Mouse (Mus musculus) C2C12 (cell line): ENCODE measurements around the gene Gm9922. TPM values are rescaled to one million over a fixed set of nuclear protein-coding genes. Genes with fewer than 3 reads are reported as not detected.

ENCODE experiments used
- H3K27me3 ChIP-seq: one replicate; pipeline ENCODE4 v1.6.1; 2011; ENCODE audit not compliant: control insufficient read depth, insufficient read depth, insufficient read length
- H3K36me3 ChIP-seq: one replicate; pipeline ENCODE4 v1.6.1; 2011; ENCODE audit not compliant: control insufficient read depth, insufficient read depth
- H3K4me3 ChIP-seq: one replicate; pipeline ENCODE4 v1.5.1; 2011; ENCODE audit warnings: mild to moderate bottlenecking, control low read depth; ENCODE audit not compliant: poor library complexity, insufficient read depth, severe bottlenecking
- H3K79me2 ChIP-seq: one replicate; pipeline ENCODE4 v1.6.1; 2011; ENCODE audit not compliant: control insufficient read depth, insufficient read depth
- H3K79me3 ChIP-seq: one replicate; pipeline ENCODE4 v1.6.1; 2011; ENCODE audit warnings: low read depth, control low read depth
- H3ac ChIP-seq: one replicate; pipeline ENCODE3; 2011; ENCODE audit warnings: low read depth; ENCODE audit not compliant: control insufficient read depth, insufficient read length
- CEBPB ChIP-seq: IDR thresholded peaks from one replicate; pipeline ENCODE4 v1.6.1; 2011; ENCODE audit warnings: low read depth, mild to moderate bottlenecking, control low read depth, moderate library complexity
- CTCF ChIP-seq: IDR thresholded peaks from one replicate; pipeline ENCODE4 v1.5.1; 2011; ENCODE audit not compliant: control insufficient read depth, insufficient read depth, insufficient read length
- FOSL1 ChIP-seq: IDR thresholded peaks from one replicate; pipeline ENCODE4 v1.8.0; 2011; ENCODE audit warnings: mild to moderate bottlenecking, low read length; ENCODE audit not compliant: poor library complexity, insufficient read depth, severe bottlenecking
- MAX ChIP-seq: IDR thresholded peaks from one replicate; pipeline ENCODE4 v1.6.1; 2011; ENCODE audit warnings: mild to moderate bottlenecking, control low read depth
- MYOD1 ChIP-seq: IDR thresholded peaks from one replicate; pipeline ENCODE4 v1.6.1; 2011; ENCODE audit warnings: low read depth; ENCODE audit not compliant: control insufficient read depth, insufficient read length
- MYOG ChIP-seq: IDR thresholded peaks from one replicate; pipeline ENCODE4 v1.6.1; 2011; ENCODE audit not compliant: control insufficient read depth, insufficient read length; ENCODE audit errors: extremely low read depth
- USF1 ChIP-seq: IDR thresholded peaks from one replicate; pipeline ENCODE4 v1.6.1; 2011; ENCODE audit warnings: low read depth, mild to moderate bottlenecking, control low read depth, moderate library complexity
- polyA plus RNA-seq: library from polyadenylated mRNA; unstranded; fragments of >200 nt; fragmentation: generic; extraction: Trizol; gene quantifications from one replicate; pipeline ENCODE4 v1.2.1, GENCODE M21; 2012; ENCODE audit warnings: missing spikeins

Gene Gm9922
- polyA plus RNA-seq, 1 experiment: 0.15 TPM

DNA sequence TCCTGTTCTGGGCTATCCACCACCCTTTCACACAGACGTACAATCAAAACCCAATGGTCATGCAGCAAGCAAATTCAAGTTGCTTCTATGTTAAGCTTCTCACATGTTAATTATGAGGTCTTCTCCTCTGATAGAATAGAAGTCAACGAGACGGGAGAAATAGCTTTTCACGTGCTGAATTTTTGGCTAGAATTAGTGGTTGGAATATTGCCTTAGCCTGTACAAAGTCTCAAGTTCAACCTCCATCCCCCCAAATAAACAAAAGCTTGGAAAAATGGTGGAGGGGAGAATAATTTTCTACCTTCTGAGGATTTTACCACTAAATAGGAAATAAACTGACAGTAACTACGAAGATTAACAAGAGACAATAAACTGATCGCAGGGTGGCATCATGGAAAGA is 42.1 kb upstream of the Gm9922 start:
- Histone ChIP-seq H3K79me2 (no peaks in the 10 kb centered on the region), H3K27me3 (no peaks in the 10 kb centered on the region), H3K36me3 (no peaks in the 10 kb centered on the region), H3K79me3 (no peaks in the 10 kb centered on the region), H3K4me3 (no peak overlapping the region), H3ac (no peak overlapping the region)
- TF ChIP-seq MYOG (no peak), CTCF (no peak), USF1 (no peak), MAX (no peak), CEBPB (no peak), MYOD1 (no peak), FOSL1 (no peak)

GRCm38 (mm10) chr14:101771336-101771735 is 41.7 kb upstream of the Gm9922 start:
- no peak for TF ChIP-seq MYOD1
- Histone ChIP-seq H3ac (no peak overlapping the region), H3K79me2 (no peaks in the 10 kb centered on the region), H3K27me3 (no peaks in the 10 kb centered on the region), H3K36me3 (no peaks in the 10 kb centered on the region), H3K4me3 (no peak overlapping the region), H3K79me3 (no peaks in the 10 kb centered on the region)

DNA sequence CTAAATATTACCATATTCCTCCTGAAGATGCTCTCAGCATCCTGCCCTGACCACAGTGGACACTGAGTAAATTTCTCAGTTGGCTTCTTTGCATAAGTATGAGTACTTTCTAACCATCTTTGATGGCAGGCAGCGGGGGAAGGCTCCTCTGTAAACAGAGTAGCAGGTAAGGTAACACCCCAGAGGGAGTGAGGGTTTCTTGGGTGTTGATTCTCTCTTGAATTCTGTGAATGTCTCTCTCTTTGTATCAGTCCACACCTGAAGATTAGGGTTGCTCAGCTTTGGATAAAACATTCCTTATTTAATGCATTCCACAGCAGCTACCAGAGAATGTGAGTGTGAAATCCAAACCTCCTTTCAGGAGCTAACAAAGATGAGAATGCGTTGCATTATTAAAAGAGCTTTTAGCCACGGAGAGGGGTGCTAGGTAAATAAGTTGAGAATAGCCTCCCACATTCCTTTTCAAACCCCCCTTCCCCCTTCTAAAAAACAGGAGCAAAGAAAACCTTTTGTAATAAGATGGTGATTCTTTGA is 34.2 kb upstream of the Gm9922 start:
- no peaks in the 10 kb centered on the region for H3K79me3 ChIP-seq
- no peak overlapping the region for H3K4me3 ChIP-seq
- TF ChIP-seq MAX (no peak), USF1 (no peak), FOSL1 (no peak), MYOG (no peak), CTCF (no peak), MYOD1 (no peak)
- H3K79me2 ChIP-seq: no peaks in the 10 kb centered on the region
- H3K27me3 ChIP-seq: peaks cover 5% of the 10 kb centered on the region
- H3K36me3 ChIP-seq: no peaks in the 10 kb centered on the region
- H3ac ChIP-seq: no peak overlapping the region

- peaks cover 5% of the 10 kb centered on the region for H3K27me3 ChIP-seq
- H3K79me3 ChIP-seq: no peaks in the 10 kb centered on the region
- H3K4me3 ChIP-seq: no peak overlapping the region
- no peak for TF ChIP-seq FOSL1
- TF ChIP-seq CEBPB: no peak
- no peak for TF ChIP-seq USF1
- TF ChIP-seq CTCF: no peak
- no peak for TF ChIP-seq MYOD1
- TF ChIP-seq MAX: no peak
- TF ChIP-seq MYOG: no peak
- H3K36me3 ChIP-seq: no peaks in the 10 kb centered on the region
- no peaks in the 10 kb centered on the region for H3K79me2 ChIP-seq
- H3ac ChIP-seq: no peak overlapping the region
Measured at GRCm38 (mm10) chr14:101762267-101762666, 32.7 kb upstream of the Gm9922 start.

GRCm38 (mm10) chr14:101755425-101755824 is 25.8 kb upstream of the Gm9922 start:
- peaks cover 5% of the 10 kb centered on the region for H3K27me3 ChIP-seq
- no peak overlapping the region for H3K4me3 ChIP-seq
- TF ChIP-seq MAX: no peak
- no peak for TF ChIP-seq CTCF
- no peak for TF ChIP-seq FOSL1
- H3K79me3 ChIP-seq: no peaks in the 10 kb centered on the region
- no peaks in the 10 kb centered on the region for H3K36me3 ChIP-seq
- no peak overlapping the region for H3ac ChIP-seq
- H3K79me2 ChIP-seq: no peaks in the 10 kb centered on the region

GRCm38 (mm10) chr14:101750910-101751309 is 21.3 kb upstream of the Gm9922 start:
- H3ac ChIP-seq: no peak overlapping the region
- H3K36me3 ChIP-seq: no peaks in the 10 kb centered on the region
- no peaks in the 10 kb centered on the region for H3K79me2 ChIP-seq
- no peak for TF ChIP-seq CEBPB
- no peak for TF ChIP-seq FOSL1
- TF ChIP-seq USF1: no peak
- no peak for TF ChIP-seq MYOG
- TF ChIP-seq MYOD1: no peak
- no peak for TF ChIP-seq MAX
- no peak for TF ChIP-seq CTCF
- H3K79me3 ChIP-seq: no peaks in the 10 kb centered on the region
- no peak overlapping the region for H3K4me3 ChIP-seq
- H3K27me3 ChIP-seq: no peaks in the 10 kb centered on the region
